Mouse (Mus musculus): ENCODE results near the gene Slf2.

Gene Slf2

DNA sequence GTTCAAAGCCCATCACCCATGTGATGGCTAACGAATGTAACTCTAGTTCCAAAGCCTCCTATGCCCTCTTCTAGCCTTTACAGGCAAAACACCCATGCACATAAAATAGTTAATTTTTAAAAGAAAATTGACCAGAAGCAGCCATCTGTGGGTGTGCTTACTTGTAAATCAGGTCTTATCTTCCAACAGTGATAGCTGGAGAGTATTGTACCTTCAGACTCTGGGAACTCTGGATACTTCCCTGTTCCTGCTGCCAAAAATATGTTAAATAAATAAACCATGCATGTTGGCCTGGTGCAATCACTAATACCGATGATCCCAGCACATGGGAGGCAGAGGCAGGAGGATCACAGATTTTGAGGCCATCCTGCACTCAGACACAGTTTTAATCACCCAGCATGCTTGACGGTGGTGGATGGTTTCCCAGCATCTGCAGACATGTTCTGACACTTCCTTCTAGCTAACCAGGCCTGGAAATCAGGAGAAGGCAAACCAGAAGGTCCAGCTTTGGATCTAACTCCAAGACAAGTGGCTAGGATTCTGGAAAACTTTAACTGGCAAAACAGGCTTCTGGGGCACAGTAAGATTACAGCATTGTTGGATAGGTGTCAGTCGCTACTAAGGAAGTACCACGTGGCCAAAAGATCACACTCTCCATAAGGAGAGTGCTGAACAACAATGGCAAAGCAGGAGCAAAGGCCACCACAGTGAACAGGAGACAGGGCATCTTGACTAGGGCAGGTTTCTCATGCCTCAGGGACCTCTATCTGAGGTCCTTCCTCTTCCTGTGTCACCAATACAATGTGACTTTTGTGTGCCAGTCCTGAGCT is 54.4 kb downstream of the Slf2 start:
- DNase-seq: no peak

DNA sequence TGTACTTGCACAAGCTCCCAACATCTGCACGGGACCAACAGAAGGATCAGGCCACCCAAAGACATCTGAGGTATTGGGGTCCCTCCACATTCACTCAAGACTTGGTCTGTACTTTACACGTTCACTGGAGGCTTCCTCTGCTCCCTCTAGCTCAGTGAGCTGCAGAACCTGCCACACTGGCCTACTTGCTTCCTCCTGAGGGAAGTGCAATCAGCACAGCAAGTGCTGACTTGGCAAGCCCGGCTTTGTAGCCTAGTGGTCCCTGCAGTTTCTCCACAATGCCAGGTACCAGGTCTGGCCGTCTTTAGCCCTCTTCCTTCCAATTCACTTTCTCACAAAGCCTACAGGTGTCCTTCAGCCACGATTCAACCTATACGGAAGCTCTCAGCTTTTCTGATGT is 56.1 kb downstream of the Slf2 start:
- DNase-seq: no peak

DNA sequence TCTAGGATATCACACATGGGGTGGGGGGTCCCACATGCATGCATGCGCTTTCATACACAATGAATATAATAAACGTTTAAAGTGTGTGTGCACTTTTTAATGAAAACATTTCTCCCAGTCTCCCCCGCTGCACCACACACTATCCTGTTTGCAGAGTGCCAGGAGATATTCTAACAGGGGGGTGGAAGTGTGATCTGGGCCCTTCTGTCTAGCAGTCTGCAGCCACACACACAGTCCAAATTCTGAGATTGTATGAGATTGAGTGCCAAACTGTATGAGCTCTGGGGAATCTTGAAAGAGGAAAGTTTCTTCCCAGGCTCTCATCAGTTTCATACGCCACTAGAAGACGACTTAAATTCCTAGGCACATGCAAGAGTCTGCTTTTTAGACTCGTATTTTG is 56.9 kb downstream of the Slf2 start:
- DNase-seq: no peak

DNA sequence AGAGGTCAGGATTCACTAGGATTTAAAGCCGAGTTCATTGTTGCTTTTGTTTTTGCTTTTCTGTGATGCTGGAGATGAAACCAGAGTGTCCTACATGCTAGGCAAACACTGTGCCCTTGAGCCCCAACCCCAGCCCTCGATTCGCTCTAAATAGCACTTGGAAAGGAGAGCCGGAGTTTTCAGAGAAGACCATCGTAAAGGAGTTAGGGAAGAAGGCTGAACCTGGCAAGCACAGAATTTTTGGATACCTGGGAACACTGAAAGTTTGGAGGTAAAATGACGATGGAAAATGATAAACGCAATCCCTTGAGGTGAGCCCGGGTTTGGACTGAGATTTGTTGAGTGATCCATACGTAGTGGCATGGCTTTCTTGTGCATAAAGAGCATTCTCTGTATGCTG is 57.4 kb downstream of the Slf2 start:
- no peak for DNase-seq

DNA sequence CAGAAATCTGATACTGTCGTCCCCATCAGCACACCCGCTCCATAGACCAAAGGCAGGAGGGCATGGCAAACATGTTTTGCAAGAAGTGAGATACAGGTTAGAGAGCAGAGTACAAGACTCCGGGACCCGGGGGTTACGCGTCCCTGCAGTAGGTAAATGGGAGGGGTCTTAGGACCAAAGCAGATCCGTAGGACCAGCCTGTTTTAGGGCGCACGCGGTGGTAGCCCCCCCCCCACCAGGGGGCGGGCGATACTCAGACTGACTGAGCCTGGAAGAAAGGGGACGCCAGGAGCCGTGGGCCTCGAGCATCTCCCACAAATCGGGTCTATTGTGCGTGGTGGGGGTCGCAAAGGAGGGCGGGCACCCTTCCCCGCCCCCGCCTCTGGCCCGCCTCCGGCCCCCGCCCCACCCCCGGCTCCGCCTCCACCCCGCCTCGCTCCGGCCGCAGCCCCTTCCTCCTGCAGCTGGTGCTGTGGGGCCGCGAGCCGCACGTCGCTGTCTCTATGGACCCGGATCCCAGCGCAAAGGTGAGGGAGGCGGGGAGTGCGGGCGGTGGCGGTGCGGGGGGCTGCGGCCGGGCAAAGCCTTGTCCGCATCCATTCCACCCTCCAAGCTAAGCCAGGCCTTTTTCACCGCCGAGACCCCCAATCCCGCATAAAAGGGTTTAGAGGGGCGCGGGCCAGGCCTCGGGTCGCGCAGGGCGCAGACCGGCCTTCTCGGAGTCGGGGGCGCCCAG is 58.0 kb downstream of the Slf2 start, which contains the start of gene Sema4g:
TSS of gene Sema4g (plus strand) at position 271 of the 736 bp plus-strand sequence.
- no peak for DNase-seq

DNA sequence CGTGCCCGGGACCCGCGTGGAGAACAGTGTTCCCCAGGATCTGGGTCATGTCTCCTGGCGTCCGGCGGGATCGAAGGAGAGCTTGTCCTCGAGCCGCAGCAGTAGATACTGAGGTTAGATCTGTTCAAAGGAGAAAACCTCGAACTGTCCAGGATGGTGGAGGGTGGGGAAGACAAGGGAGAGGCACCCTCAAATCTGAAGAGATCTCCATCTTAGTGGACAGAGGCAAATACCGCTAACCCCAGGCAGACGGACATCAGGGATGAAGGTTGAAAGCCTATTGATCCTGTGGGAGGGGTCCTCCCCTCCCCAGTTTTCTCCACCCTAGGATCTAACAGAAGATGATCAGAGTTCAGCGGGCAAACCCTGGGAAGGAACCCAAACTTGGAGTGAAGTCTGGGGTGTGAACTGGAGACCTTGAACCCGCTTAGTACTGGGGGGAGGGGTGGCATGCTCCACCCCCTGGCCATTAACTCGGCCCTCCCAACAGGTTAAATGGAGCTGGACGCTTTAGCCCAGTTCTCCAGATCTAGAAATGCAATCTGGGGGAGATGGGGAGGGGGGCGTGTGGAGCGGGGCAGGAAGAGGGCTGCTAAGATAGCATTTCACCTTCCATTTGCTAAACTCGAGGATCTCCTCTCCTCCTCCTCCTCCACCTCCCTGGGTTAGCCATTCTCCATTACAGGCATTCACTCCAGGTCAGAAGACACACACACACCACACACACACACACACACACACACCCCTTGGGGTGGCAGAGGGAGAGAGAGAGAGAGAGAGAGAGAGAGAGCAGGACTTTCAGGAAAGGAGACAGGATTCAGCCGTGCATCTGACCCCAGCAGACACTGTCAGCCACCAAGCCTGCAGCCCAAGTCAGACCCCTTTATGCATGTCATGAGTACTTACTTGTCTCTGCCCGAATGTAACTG is 58.9 kb downstream of the Slf2 start:
- DNase-seq: no peak

DNA sequence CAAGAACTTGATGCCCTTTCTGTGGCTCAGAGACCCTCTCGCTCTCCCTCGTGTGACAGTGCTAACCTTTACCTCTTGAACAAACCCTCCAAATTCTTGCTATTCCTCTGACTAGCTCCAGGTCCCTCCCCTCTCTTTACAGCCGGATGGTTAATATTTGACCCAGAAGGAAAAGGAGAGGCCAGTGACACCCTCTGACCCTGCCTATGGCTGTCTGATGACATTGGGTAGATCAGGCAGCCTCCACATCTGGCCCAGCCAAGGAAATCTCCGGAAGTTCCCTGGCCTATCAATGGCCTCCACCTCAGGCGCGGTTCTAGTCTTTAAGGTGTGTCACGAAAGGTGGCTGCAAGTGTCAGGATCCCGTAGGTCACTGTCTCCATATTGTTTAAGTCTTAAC is 60.1 kb downstream of the Slf2 start:
- no peak for DNase-seq

DNA sequence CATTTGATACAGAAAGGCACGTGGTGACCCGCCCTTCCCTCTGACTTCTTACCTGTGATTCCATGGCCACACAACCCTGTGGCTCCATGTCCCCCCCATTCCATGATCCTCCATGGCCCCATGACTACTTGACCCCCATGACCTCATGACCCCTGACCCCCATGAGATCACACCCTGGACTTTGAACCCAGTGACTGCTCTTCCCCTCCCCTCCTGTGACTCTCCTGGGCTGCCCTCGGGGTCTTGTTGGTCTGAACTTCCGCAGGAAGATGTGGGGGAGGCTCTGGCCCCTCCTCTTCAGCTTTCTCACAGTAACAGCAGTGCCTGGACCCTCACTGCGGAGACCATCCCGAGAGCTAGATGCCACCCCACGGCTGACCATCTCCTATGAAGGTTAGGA is 61.3 kb downstream of the Slf2 start:
- DNase-seq: no peak

DNA sequence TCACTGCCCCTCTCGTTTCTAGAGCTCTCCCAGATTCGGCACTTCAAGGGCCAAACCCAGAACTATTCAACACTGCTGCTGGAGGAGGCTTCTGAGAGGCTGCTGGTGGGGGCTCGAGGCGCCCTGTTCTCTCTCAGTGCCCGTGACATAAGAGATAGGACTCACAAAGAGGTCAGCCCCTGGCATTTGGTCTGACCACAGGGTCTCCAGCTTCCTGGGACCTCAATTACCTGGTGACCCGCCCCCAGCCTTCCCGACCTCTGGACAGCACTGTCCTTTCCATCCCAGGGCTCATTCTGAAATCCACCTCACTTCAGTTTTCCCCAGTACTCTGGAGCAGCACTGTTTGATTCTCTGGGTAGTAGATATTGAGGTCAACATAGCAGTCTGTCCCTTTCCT is 61.8 kb downstream of the Slf2 start:
- DNase-seq: no peak

DNA sequence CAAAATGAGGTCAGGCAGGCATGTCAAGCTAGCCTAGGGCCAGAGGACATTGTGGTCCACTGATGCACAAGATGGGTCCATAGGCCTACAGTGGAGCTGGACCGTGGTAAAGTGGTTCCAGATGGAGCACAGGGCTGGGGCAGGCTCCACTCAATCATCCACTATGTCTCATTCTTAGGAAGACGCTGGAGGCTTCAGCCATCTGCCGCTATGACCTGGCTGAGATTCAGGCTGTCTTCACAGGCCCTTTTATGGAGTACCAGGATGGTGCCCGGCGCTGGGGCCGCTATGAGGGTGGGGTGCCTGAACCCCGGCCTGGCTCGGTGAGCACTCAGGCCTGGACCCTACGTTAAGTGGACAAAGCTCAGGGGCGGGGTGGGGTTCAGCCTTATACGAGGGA is 66.8 kb downstream of the Slf2 start:
- DNase-seq: no peak

DNA sequence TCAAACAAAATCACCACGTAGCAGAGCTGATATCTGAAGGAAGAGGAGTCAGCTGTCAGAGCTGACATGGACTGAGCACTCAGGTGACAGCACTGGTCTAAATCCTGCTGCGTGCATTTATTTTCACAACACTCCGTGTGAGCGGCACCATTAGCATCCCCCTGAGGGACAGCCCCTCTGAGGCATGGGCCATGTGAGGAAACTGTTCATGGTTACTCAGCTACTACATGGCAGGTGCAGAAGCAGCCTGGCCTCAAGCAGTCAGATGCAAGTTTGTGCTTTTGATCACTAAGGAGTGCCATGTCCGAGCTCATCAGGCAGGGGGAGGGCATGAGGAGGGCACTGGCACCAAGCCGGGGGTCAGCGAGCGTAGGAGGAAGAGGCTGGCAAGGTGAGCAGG is 68.7 kb downstream of the Slf2 start:
- no peak for DNase-seq

DNA sequence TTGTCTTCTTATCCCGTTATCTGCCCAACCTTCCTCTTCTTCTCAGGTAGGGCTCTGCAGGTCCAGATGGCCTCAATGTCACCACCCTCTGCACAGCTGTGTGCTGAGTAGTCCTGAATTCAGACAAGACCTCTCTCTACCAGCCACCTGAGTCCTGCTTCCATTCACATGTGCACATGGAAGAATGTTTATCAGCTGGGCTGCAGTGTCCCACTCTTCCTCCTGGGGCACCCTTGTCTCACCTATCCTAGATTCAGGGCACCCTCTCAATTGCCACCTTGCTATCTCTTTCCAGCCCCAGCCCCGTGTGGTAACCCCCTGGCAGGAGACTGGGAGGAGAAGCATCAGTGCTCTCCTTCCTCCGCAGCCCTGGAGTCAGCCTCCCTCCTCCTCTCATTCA is 71.3 kb downstream of the Slf2 start:
- DNase-seq: no peak

DNA sequence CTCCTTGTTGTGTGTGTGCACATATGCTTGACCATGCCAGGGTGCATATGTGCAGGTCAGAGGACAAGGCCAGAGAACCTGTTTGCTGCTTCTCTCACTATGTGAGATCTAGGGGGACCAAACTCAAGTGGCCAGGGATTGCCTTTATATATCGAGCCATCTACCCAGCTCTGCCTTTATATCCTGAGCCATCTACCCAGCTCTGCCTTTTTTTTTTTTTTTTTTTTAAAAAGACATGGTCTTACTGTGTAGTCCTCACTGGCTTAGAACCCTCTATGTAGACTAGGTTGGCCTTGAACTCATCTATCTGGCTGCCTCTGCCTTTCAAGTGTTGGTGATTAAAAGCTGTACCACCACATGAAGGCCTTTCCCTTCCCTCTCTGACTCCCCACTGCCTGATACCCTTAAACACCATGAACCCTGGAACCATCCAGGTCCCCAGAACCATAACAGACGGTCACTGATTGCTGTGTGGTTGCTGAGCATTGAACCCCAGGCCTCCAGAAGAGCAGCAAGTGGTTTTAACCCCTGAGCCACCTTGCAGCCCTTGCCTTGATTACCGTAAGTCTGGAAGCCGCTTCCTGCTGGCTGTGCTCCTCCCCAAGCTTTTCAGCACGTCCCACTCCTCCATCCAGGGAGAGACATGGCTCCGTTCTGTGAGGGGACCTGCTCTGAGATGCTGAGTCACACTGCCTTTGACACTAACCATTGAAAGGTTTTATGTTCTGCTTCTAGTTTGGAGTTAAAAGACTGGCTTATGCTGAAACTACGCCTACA is 73.0 kb downstream of the Slf2 start:
- no peak for DNase-seq

DNA sequence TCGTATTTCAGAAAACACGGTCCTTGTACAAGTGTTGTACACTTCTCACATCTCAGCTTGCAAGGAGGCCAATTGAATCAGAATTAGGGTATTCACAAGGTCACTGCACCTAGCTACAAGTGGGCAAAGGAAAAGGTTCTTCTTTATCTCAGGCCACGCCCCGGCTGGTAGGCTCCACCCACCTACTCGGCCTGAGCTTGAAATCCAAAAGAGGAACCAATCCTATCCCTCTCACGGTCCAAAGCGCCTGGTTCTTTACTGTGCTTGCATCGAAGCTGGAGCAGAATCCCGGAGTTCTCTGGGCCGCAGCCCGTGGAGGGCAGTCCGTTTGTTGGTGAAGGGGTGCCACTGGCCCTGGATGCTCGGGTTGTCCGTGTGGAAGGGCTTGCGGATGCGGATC is 74.5 kb downstream of the Slf2 start, which contains the start of gene Twnk:
TSS of gene Twnk (plus strand) at position 220 of the 400 bp plus-strand sequence.
- peak; percentile 62 for DNase-seq

DNA sequence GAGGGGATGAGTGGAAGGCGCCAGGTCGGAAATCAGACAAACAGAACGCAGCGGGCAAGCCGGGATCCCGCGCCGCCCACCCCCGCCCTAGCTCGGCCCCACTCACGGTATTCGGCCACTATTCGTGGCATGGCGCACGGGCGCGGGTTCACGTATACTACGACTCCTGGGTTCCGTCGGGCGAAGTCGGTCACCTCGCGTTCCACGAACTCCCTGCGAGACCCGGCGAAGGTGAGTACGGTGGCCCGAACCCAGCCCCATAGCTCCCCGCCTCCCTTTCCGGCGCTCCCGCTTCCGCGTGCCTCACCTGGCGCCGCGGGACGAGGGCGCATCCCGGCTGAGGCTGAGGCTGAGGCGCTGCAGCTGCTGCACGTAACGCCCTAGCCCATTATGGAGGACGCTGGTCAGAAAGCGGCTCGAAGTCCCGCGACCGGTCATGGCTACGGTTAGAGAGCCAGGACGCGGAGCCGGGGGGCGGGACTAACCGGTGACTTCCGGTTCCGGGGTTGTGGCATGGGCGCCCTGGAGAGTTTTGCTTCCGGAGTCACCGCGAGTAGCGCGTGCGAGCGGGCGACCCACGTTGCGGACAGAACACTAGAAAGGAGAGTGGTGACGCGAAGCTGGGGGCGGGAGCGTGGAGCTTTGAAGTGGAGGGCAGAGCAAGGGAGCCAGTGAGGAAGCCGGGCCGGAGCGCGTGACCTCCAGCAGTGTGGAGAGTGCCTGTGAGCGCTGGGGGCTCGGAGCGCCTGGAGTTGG is 75.2 kb downstream of the Slf2 start, which contains the start of gene Mrpl43:
TSS of gene Mrpl43 (minus strand) at position 486 of the 756 bp plus-strand sequence.
- DNase-seq: peak; percentile 98

DNA sequence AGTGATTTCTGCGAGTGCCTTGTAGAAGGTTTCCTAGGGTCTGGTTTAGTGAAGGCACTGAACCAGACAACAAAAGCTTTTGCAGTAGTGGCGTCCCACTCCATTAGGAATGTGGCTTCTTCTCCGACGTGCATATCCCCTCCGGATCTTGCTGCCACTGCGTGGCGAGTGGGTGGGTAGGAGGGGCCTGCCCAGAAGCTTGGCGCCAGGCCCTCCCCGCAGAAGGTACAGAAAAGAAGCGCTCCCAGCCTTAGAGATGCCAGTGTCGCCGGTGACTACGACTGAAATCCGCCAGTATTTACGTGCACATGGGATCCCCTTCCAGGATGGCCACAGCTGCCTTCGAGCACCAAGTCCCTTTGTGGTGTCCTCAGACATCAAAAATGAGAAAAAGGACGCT is 76.1 kb downstream of the Slf2 start:
- no peak for DNase-seq

DNA sequence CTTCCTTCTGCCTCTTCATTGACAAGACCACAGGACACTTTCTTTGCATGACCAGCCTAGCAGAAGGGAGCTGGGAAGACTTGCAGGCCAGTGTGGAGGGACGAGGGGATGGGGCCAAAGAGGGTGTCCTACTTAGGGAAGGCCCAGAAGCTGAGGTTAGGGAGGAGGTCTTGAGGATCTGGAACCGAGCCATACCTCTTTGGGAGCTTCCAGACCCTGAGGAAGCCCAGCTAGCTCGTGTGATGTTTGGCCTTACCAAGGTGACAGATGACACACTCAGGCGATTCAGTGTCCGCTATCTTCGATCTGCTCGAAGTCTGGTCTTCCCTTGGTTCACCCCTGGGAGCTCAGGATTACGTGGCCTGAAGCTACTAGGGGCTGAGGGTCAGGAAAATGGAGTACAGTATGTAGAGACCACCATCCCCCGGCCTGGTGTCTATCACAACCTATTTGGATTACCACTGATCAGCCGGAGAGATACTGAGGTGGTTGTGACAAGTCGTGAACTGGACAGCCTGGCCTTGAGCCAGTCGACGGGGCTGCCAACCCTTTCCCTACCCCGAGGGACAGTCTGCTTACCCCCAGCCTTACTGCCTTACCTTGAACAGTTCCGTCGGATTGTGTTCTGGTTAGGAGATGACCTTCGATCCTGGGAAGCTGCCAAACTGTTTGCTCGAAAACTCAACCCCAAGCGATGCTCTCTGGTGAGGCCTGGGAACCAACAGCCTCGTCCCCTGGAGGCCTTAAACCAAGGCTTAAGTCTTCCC is 76.7 kb downstream of the Slf2 start:
- DNase-seq: no peak

DNA sequence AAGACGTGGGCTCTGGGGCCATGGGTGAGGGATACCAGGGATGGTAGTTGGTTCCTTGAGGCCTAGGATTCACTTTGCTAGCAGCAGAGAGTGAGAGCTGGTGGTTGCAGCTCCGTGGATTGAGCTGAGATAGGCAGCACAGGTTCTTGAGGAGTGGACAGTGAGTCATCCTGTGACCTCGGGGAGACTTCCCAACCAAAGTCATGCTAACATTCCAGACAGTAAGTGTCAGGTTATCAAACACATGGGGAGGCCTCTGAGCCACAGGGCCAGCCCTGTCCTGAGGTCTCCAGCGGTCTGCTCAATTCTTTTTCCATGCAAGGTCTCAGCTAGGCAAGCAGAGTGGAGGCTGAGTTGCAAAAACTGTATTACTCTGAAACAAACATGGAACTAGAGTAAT is 79.7 kb downstream of the Slf2 start:
- no peak for DNase-seq

DNA sequence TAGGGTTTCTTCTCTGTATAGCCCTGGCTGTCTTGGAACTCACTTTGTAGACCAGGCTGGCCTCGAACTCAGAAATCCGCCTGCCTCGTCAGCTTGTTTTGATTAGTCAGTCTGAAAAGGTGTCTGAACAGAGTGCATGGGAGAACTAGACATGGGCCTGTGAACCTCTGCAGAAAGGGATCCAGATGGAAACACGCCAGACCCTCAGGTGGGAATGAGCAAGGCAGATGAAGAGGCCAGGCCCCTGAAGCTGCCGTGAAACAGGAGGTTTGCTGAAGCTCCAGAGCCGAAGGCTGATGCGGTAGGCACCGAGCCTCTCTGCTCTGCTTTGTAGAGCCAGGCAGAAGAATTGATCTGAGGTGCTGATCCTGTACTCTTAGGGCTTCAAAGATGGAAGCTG is 81.3 kb downstream of the Slf2 start:
- no peak for DNase-seq

DNA sequence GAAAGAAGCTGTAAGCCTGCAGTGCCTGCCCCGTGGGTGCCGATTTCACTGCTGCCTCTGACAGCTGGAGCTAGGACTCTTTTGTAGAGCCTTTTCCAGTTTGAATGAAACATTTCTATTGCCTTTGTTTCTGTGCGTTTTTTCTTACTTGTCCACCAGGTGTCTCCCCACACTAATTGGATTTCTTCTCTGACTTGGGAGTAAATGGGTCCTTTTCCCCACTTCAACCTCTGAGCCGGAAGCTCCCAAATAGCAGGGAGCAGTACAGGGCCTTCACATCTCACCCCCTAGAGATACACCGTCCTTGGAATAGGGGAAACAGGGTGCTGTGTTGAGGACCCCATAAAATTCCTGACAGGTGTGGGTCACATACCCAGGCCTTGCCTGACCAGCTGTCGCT is 81.7 kb downstream of the Slf2 start:
- DNase-seq: peak; percentile 42
